Mouse (Mus musculus) limb, embryonic 14.5 days (tissue): Measurements from ENCODE around the gene Sacm1l. TPM values are rescaled to one million over a fixed set of nuclear protein-coding genes. Genes with fewer than 3 reads are reported as not detected.

Experiments
- ATAC-seq: fragments of 200-750 bp; cut with Nextera tagmentation; 2 replicates; pipeline ENCODE4 v1.8.0; 2017; ENCODE audit warnings: low read depth, moderate number of reproducible peaks, moderate TSS enrichment; ENCODE audit not compliant: low FRiP score
- DNase-seq: peaks from one replicate; pipeline ENCODE4 v3.0.0-alpha.2; 2015; ENCODE audit warnings: low spot score
- H3K27ac ChIP-seq: fragments of 300-500 bp; sonication (generic); replicated peaks from 2 replicates; pipeline ENCODE4 v1.5.1; 2014; ENCODE audit warnings: low read depth, mild to moderate bottlenecking, low read length, moderate library complexity, mixed read lengths
- H3K27me3 ChIP-seq: fragments of 300-500 bp; sonication (generic); 2 replicates; pipeline ENCODE4 v1.6.1; 2014; ENCODE audit warnings: low read length, mixed read lengths; ENCODE audit not compliant: control insufficient read depth, insufficient read depth
- H3K36me3 ChIP-seq: fragments of 300-500 bp; sonication (generic); 2 replicates; pipeline ENCODE4 v1.6.1; 2014; ENCODE audit warnings: mild to moderate bottlenecking, low read length, moderate library complexity, mixed read lengths; ENCODE audit not compliant: control insufficient read depth, insufficient read depth
- H3K4me1 ChIP-seq: fragments of 300-500 bp; sonication (generic); 2 replicates; pipeline ENCODE4 v1.6.1; 2014; ENCODE audit warnings: antibody characterized with exemption, low read length, mixed read lengths; ENCODE audit not compliant: control insufficient read depth, insufficient read depth
- H3K4me2 ChIP-seq: fragments of 300-500 bp; sonication (generic); replicated peaks from 2 replicates; pipeline ENCODE4 v1.6.1; 2014; ENCODE audit warnings: low read depth, mild to moderate bottlenecking, low read length, moderate library complexity; ENCODE audit not compliant: severe bottlenecking
- H3K4me3 ChIP-seq: fragments of 300-500 bp; sonication (generic); replicated peaks from 2 replicates; pipeline ENCODE4 v1.5.1; 2014; ENCODE audit warnings: low read length
- H3K9ac ChIP-seq: fragments of 300-500 bp; sonication (generic); 2 replicates; pipeline ENCODE4 v1.6.1; 2014; ENCODE audit warnings: mild to moderate bottlenecking, low read depth, low read length, moderate library complexity; ENCODE audit not compliant: severe bottlenecking
- H3K9me3 ChIP-seq: fragments of 300-500 bp; sonication (generic); 2 replicates; pipeline ENCODE4 v1.6.1; 2016; ENCODE audit warnings: low read length; ENCODE audit not compliant: control insufficient read depth
- POLR2A ChIP-seq: fragments of 200-500 bp; IDR thresholded peaks from 2 replicates; pipeline ENCODE4 v1.8.0; 2012; ENCODE audit warnings: inconsistent platforms, mild to moderate bottlenecking, moderate library complexity, borderline replicate concordance; ENCODE audit not compliant: insufficient read depth, insufficient read length; ENCODE audit errors: extremely low read depth
- WGBS: fragments of 180-500 bp; shearing (Covaris S2); extraction: QIAGEN DNeasy Blood & Tissue Kit; methylation state at CpG from one replicate; pipeline ENCODE4 v1.1.7; 2014; 5-methylcytosine and 5-hydroxymethylcytosine counted together
- polyA plus RNA-seq, 2 experiments: library from polyadenylated mRNA; depleted of rRNA in 1 of 2; stranded (reverse) in 1 of 2; unstranded in 1 of 2; fragments of >200 nt; fragmentation: Nextera tagmentation in 1 of 2; extraction: Ambion mirVana in 1 of 2; gene quantifications; 2 replicates each; pipeline versions ENCODE4 v1.2.1 to v1.2.3; 2012 to 2014

Sacm1l gene
- polyA plus RNA-seq, 2 experiments, result 25.2 to 50.2 TPM

GRCm38 (mm10) chr9:123503171-123503834, 26.3 kb upstream of the Sacm1l start:
- Histone ChIP-seq H3K4me3 (no peak overlapping the region), H3K4me1 (no peaks in the 10 kb centered on the region), H3K27me3 (no peaks in the 10 kb centered on the region), H3K4me2 (no peak overlapping the region), H3K9ac (no peak overlapping the region), H3K9me3 (no peaks in the 10 kb centered on the region), H3K36me3 (peaks cover 27% of the 10 kb centered on the region; the same call in 1 of the 2 replicates), H3K27ac (no peak overlapping the region)
- DNase-seq (no peak), ATAC-seq (no peak)
- WGBS, result 85% methylated on average over 5 of the region's 5 CpGs
- no peak for TF ChIP-seq POLR2A

GRCm38 (mm10) chr9:123504325-123504724, 25.2 kb upstream of the Sacm1l start:
- 17% methylated on average over 2 of the region's 2 CpGs for WGBS
- Histone ChIP-seq H3K9ac (no peak overlapping the region), H3K4me3 (no peak overlapping the region), H3K27ac (no peak overlapping the region), H3K4me2 (no peak overlapping the region), H3K36me3 (peaks cover 27% of the 10 kb centered on the region; the same call in 1 of the 2 replicates), H3K27me3 (no peaks in the 10 kb centered on the region), H3K9me3 (no peaks in the 10 kb centered on the region), H3K4me1 (no peaks in the 10 kb centered on the region)
- TF ChIP-seq POLR2A, result no peak
- DNase-seq (peak; percentile 65), ATAC-seq (0 out of 2 replicates have a peak, but pooled peaks have one; percentile 63)

- Histone ChIP-seq H3K4me2 (no peak overlapping the region), H3K9ac (no peak overlapping the region), H3K4me3 (no peak overlapping the region), H3K4me1 (no peaks in the 10 kb centered on the region), H3K36me3 (peaks cover 26% of the 10 kb centered on the region; the same call in 1 of the 2 replicates), H3K9me3 (no peaks in the 10 kb centered on the region), H3K27ac (no peak overlapping the region), H3K27me3 (no peaks in the 10 kb centered on the region)
- 60% methylated on average over 1 of the region's 1 CpGs for WGBS
- DNase-seq (no peak), ATAC-seq (no peak)
- no peak for TF ChIP-seq POLR2A
Measured at GRCm38 (mm10) chr9:123505598-123505997, 24.0 kb upstream of the Sacm1l start.

GRCm38 (mm10) chr9:123506270-123507146, 23.1 kb upstream of the Sacm1l start:
- DNase-seq (no peak), ATAC-seq (no peak)
- no peaks in the 10 kb centered on the region for H3K4me1 ChIP-seq
- TF ChIP-seq POLR2A, result no peak
- H3K27ac ChIP-seq, result no peak overlapping the region
- H3K27me3 ChIP-seq, result no peaks in the 10 kb centered on the region
- peaks cover 29% of the 10 kb centered on the region for H3K36me3 ChIP-seq
- no peak overlapping the region for H3K4me2 ChIP-seq
- H3K9ac ChIP-seq, result no peak overlapping the region
- 53% methylated on average over 4 of the region's 4 CpGs for WGBS
- H3K4me3 ChIP-seq, result no peak overlapping the region
- no peaks in the 10 kb centered on the region for H3K9me3 ChIP-seq

- H3K9me3 ChIP-seq, result no peaks in the 10 kb centered on the region
- DNase-seq (no peak), ATAC-seq (no peak)
- H3K27ac ChIP-seq, result no peak overlapping the region
- no peak for TF ChIP-seq POLR2A
- H3K4me2 ChIP-seq, result no peak overlapping the region
- H3K4me1 ChIP-seq, result no peaks in the 10 kb centered on the region
- H3K4me3 ChIP-seq, result no peak overlapping the region
- H3K9ac ChIP-seq, result no peak overlapping the region
- H3K36me3 ChIP-seq, result peaks cover 38% of the 10 kb centered on the region
- WGBS, result 91% methylated on average over 2 of the region's 2 CpGs
- H3K27me3 ChIP-seq, result no peaks in the 10 kb centered on the region
Measured at GRCm38 (mm10) chr9:123507380-123507779, 22.2 kb upstream of the Sacm1l start.
